8 mouse cellular contexts compared by ENCODE assay signal in the genomic region with DNA sequence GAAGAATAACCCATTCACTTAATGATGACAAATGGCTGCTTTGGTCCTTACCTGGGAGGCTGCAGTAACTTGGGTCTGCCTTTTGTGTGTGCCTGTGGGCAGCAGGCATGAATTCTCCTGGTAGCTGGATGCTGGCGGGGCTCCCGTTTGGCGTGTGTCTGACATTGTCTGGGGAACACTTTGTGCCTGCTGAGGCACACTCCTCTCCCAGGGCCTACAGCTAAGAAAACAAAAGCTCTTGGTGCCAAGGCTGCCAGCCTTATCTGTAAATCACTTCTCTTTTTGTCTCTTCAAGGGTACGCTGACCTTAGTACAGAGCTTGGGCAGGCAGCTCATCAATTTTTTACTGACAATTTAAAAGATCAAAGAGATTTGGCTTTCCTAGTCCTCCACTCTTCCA.
A peak's percentile ranks its signal among the peaks of the same experiment; 100 is the strongest.
DNase-seq lines count a peak whose midpoint lies in the region; ATAC-seq and TF ChIP-seq lines count a peak whose summit lies in the region.

No protein-coding gene starts in this region.

- no peaks in the 10 kb centered on the region for H3K36me3 ChIP-seq in kidney, embryonic 15.5 days
- no peaks in the 10 kb centered on the region for H3K36me3 ChIP-seq in neural tube, embryonic 12.5 days
- no peaks in the 10 kb centered on the region for H3K36me3 ChIP-seq in intestine, postnatal 0 days (ENCODE audit: control insufficient read depth, insufficient read depth)

- H3K4me2 ChIP-seq in kidney, embryonic 15.5 days = no peak overlapping the region
- H3K4me2 ChIP-seq in neural tube, embryonic 12.5 days (replicated peaks) = no peak overlapping the region
- H3K4me2 ChIP-seq in intestine, postnatal 0 days (replicated peaks; ENCODE audit: low read depth) = no peak overlapping the region

- no peaks in the 10 kb centered on the region for H3K9me3 ChIP-seq in kidney, embryonic 15.5 days (replicated peaks)
- no peaks in the 10 kb centered on the region for H3K9me3 ChIP-seq in neural tube, embryonic 12.5 days
- H3K9me3 ChIP-seq in intestine, postnatal 0 days (ENCODE audit: control insufficient read depth) = no peaks in the 10 kb centered on the region

- no peak for DNase-seq in kidney, adult 11 months
- DNase-seq in adrenal gland, postnatal 10 days = peak; percentile 78
- DNase-seq in embryo, embryonic 9.5 days (ENCODE audit: extremely low spot score) = peak; percentile 6
- DNase-seq in gastrocnemius, postnatal 25 days = no peak
- DNase-seq in cerebellum, postnatal 36 days = no peak

- no peak overlapping the region for H3K27ac ChIP-seq in kidney, embryonic 15.5 days
- H3K27ac ChIP-seq in neural tube, embryonic 12.5 days = no peak overlapping the region
- no peak overlapping the region for H3K27ac ChIP-seq in intestine, postnatal 0 days (ENCODE audit: low read depth, low read length)

- no peak overlapping the region for H3K4me3 ChIP-seq in kidney, embryonic 15.5 days (replicated peaks)
- no peak overlapping the region for H3K4me3 ChIP-seq in neural tube, embryonic 12.5 days
- H3K4me3 ChIP-seq in intestine, postnatal 0 days (ENCODE audit: low read depth, low read length) = no peak overlapping the region

- H3K9ac ChIP-seq in kidney, embryonic 15.5 days = no peak overlapping the region
- H3K9ac ChIP-seq in neural tube, embryonic 12.5 days = no peak overlapping the region
- H3K9ac ChIP-seq in intestine, postnatal 0 days (ENCODE audit: low read depth, low read length) = no peak overlapping the region

- H3K27me3 ChIP-seq in kidney, embryonic 15.5 days = no peaks in the 10 kb centered on the region
- H3K27me3 ChIP-seq in neural tube, embryonic 12.5 days (replicated peaks) = no peaks in the 10 kb centered on the region
- no peaks in the 10 kb centered on the region for H3K27me3 ChIP-seq in intestine, postnatal 0 days (replicated peaks; ENCODE audit: control insufficient read depth, insufficient read depth, low read length)

- TF ChIP-seq CTCF in intestine, postnatal 0 days (IDR thresholded peaks at IDR 0.05; ENCODE audit: low read depth) = no peak

- WGBS in kidney, embryonic 15.5 days = 6% methylated on average over 4 of the region's 4 CpGs
- 5% methylated on average over 4 of the region's 4 CpGs for WGBS in neural tube, embryonic 12.5 days
- 33% methylated on average over 4 of the region's 4 CpGs for WGBS in intestine, postnatal 0 days

- ATAC-seq in kidney, embryonic 15.5 days (replicated peaks; ENCODE audit: low FRiP score) = peak; percentile 66; the same call in 1 of the 2 replicates
- peak; percentile 87 for ATAC-seq in neural tube, embryonic 12.5 days (ENCODE audit: low FRiP score, low read depth)
- no peak for ATAC-seq in intestine, postnatal 0 days

- H3K4me1 ChIP-seq in kidney, embryonic 15.5 days = no peaks in the 10 kb centered on the region
- no peaks in the 10 kb centered on the region for H3K4me1 ChIP-seq in neural tube, embryonic 12.5 days
- H3K4me1 ChIP-seq in intestine, postnatal 0 days (replicated peaks; ENCODE audit: control insufficient read depth, insufficient read depth, low read length) = no peaks in the 10 kb centered on the region

Comparison
In these comparisons a context has a peak if more than half of its experiments do, and no peak if none do; other contexts are left out.
1. DNase-seq: peak in adrenal gland, postnatal 10 days (single experiment) and embryo, embryonic 9.5 days (single experiment); none in kidney, adult 11 months (single experiment), gastrocnemius, postnatal 25 days (single experiment) and cerebellum, postnatal 36 days (0 of 2).